Mouse (Mus musculus) lung, postnatal 4 days (tissue): ENCODE measurements around the gene Creb3l2.

Experiments
- DNase-seq, 2 experiments: peaks; one replicate each; pipeline ENCODE4 v3.0.0; 2021

Gene Creb3l2

DNA sequence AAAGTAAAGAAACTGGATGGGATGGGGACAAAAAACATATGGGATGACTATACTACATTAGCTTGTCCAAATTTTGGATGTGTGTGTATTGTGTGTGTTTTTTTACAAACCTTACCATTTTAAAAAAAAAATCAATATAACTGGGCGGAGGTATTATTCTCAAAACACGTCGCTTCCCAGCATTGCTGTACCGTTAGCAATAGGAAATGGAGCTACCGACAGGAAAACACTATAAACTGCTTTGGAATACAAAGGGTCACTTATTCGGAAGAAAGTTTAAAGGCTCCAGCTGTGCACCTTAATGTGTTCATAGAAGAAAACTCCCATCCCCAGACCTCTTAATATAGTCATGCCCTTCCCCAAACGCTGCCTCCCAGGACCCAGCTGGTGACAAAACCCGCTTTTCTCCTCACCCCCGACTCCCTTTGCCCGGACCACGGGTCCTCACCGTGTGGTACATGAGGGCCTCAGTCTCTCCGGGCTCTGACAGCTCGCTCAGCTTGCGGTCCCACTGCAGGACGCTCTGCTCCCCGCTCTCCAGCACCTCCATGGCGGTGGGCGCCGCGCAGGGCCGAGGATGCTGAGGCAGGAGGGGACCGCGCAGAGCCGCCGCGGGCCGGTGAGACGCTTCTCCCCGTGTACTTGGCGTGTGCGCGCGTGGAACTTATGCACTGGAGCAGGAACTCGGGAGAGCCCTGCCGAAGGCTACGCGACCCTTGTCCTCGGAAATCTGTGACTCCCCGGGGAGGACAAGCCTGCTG lies 515 bp downstream of the Creb3l2 start:
- DNase-seq, result peak in 1 of 2 experiments; percentile 58

DNA sequence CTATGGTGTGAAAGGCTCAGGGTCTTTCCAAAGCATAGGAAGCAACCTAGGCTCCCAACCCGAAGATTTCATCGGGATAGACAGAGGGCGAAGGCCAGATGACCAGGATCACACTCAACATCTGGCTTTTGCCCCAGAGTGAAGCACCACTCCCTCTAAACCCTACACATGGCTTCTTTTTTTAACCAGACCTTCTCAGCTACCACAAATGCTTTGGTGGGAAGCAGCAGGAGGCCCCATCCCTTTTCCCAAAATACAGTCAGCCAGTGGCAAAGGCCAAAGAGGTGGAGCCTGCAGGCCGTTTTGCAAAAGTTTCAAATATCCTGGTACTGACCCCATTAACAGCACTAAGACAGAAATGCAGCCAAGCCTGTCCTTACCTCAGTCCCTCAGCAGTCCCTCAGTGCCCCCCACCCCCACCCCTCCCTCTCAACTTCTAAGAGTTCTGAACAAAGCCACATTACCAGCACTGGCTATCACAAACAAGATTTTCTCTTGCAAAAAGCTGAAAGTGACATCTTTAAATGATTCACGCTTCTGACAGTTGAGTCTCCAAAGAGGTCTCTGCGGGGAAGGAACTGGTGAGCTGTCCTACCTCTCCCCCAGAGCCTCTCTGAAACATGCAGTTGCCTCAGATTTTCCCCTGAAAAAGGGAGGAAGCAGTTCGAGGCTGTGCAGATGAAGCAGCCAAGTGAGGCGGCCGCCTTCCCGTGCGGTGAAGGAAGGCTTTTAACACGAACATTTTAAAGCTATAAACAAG lies 1.3 kb downstream of the Creb3l2 start:
- peak in 1 of 2 experiments; percentile 45 for DNase-seq

- peak in 1 of 2 experiments; percentile 40 for DNase-seq
Observed at GRCm38 (mm10) chr6:37439676-37440490, 2.1 kb downstream of the Creb3l2 start.

DNA sequence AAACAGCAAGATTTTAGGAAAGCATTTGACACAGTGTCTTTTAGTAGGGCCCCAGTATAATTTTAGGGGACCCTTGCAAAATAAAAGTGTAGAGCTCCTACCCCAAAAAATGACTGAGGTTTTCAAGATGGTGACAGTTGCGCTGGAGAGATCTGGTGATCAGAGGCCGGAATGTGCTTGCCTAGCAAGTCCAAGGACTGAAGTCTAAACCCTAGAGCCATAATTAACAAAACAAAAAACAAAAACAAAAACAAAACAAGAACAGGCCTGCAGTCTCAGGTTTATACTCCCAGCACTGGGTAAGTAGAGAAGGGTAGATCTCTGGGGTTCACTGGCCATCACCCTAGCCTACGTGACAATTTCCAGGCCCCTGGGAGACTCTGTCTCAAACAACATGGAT lies 3.4 kb downstream of the Creb3l2 start:
- DNase-seq, result no peak

GRCm38 (mm10) chr6:37437086-37437485 lies 4.9 kb downstream of the Creb3l2 start:
- DNase-seq, result no peak

DNA sequence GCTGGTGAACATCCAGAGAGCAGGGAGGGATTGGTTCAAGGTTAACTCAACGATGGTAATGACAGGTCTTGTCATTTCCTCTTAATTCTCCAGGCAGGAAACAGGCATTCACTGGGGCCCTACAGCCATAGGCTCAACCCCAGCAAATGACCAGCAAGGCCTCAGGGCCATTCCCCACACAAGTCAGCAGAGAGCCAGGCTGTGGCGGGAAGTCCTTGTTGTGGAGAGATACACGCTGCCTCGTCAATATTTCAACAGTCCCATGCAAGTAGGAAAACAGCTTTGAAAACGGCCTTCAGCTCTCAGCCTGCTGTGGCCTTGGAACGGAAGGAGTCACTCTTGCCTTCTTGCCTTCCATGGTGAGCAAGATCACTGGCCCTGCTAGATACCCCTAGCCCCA lies 6.6 kb downstream of the Creb3l2 start:
- no peak for DNase-seq

DNA sequence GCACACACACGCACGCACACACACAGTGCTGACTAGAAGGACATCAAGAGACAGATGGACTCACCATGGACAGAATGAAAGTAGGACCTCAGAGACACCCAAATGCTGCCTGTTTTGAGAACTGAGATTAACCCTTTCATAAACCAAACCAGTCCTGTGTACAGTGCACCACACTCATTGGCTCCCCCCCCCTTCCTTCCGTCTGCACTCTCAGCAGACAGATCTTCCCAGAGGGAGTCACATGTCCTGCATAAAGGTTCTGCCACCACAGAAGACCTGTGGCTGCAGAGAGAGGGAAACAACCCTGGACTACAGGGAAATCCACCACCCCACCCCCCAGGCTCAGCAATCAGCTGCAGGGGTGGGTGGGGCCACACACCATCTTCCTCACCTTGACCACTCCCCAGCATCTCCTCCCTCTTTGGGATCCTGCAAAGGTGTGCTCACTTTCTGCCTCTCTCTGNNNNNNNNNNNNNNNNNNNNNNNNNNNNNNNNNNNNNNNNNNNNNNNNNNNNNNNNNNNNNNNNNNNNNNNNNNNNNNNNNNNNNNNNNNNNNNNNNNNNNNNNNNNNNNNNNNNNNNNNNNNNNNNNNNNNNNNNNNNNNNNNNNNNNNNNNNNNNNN lies 12.0 kb downstream of the Creb3l2 start:
- DNase-seq, result no peak

DNA sequence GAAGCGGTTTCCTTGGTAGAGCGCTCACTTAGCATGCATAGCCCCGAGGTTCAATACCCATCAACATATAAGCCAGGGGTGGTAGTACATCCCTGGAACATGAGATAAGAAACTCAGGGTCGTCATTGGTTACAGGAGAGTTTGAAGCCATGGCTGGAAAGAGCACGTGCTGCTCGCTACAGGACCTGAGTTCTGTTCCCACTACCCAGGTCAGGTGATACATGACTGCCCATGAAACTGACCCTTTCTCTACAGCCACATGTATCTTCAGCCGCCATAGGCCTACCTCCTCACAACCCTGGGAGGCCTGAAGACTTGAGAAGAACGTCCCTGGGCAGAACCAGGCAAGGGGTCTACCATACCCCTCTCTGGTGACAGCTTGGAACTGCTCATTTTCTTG lies 13.0 kb downstream of the Creb3l2 start:
- no peak for DNase-seq

DNA sequence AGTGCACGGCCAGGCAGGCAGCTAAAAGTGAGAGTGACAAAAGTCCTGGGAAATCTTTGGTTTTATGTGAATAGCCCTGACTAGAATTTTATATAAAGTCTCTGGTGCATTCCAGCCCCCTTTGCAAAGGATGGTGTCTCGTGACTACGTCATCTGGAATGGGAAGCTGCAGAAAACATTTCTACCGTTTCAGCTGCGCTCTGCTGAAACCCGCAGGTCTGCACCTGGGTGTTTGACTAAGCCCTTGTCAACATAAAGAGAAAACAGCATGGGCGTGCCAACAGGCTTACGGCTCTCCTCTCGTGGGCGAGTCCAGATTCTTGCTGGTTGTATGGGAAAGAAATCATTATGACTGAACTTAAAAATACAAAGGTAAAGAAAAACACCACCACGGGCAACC lies 13.9 kb downstream of the Creb3l2 start:
- peak in 1 of 2 experiments; percentile 43 for DNase-seq

DNA sequence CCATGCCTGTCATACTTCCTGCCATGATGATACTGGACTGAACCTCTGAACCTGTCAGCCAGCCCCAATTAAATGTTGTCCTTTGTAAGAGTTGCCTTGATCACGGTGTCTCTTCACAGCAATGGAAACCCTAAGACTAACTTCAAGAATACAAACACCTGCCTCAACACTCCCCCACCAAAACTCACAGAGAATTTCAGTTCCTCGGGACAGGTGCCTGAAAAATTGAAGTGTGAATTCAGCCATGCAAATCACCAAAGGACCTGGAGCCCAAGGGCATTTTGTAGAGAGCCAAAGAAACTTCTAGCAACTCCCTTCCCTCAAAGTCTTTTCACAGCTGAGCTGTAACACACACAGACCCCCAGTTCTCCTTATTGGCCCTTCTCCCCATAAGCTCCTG lies 15.3 kb downstream of the Creb3l2 start:
- no peak for DNase-seq

DNA sequence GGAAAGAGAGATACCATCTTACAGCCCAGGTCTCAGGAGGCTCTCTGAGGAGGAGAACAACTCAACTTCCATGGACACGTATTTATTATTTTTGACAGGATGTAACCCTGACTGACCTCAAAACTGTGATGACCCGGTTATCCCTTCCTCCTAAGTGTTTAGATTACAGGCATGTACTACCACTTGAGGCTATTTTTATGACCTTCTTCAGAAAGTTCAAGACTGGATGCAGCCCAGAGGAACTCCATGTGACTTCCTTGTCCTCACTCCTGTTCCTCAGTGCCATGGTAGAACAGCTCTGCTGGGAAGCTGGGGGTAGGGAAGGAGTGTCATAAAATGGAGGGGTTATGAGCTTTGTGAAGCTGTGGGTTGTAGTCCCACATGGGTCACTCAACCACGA lies 16.1 kb downstream of the Creb3l2 start:
- DNase-seq, result no peak

DNA sequence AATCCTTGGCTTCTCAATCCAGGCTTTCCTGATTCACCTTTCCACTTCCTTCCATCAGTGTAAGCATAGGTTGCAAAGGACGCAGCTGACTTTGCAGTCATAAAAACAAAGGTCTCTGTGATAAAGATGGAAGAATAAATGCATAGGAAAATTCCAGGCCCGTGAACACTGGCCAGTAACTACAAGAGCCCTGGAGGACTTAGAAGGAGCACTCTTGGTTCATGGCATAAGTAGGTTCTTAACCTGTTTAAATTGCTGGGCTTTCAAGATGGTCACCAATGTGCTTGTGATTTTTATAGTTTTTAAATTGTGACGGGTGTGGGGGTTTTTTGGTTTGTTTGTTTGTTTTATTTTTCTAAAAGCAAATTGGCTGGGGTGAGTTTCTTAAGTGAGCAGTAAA lies 16.9 kb downstream of the Creb3l2 start:
- no peak for DNase-seq

DNA sequence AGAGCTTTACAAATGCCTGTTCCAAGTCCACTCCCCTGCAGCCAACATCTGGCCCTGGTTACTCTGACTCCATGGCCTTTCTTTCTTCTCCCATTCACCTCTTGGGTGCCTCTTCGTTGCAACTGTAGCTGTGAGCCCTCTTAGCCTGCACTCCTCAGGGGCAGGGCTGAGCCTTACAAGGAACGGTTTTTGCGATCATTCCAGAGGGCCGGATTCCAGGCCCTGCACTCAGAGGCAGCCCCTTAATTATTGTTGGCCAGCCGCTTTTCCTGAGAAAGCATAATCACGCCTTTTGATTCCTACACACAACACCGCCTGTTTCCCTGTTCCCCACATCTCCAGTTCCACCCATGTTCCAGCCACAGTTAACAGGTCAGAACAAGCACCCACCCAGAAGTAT lies 17.6 kb downstream of the Creb3l2 start:
- peak; percentile 40 to 70 for DNase-seq

- peak; percentile 51 to 84 for DNase-seq
Observed at GRCm38 (mm10) chr6:37423386-37423785, 18.6 kb downstream of the Creb3l2 start.

- no peak for DNase-seq
Observed at GRCm38 (mm10) chr6:37421124-37421523, 20.8 kb downstream of the Creb3l2 start.

- DNase-seq, result peak in 1 of 2 experiments; percentile 49
Observed at GRCm38 (mm10) chr6:37419445-37419941, 22.5 kb downstream of the Creb3l2 start.

GRCm38 (mm10) chr6:37418931-37419330 lies 23.0 kb downstream of the Creb3l2 start:
- DNase-seq, result no peak

- no peak for DNase-seq
Observed at GRCm38 (mm10) chr6:37416743-37417142, 25.2 kb downstream of the Creb3l2 start.

- DNase-seq, result no peak
Observed at GRCm38 (mm10) chr6:37415505-37415904, 26.4 kb downstream of the Creb3l2 start.

DNA sequence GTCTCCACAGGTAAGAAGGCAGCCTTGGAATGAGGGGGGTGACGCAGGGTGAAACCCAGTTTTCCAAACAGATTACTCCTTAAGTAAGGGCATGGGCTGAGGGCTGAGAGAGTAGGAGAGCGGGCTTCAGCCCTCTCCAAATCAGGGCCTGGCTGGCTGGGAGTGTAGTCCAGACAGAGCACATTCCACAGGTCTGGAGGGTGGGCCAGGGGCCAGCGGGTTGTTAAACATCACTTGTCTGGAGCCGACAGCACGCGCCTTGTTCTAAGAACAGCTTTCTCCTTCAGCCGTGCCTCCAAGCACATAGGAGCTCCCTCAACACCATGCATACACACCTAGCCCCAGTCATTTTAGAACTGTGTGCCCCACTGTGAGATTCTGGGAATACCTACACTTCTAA lies 26.9 kb downstream of the Creb3l2 start:
- DNase-seq, result peak; percentile 80 to 93

GRCm38 (mm10) chr6:37414576-37414975 lies 27.4 kb downstream of the Creb3l2 start:
- no peak for DNase-seq

GRCm38 (mm10) chr6:37411696-37412095 lies 30.2 kb downstream of the Creb3l2 start:
- DNase-seq, result no peak

DNA sequence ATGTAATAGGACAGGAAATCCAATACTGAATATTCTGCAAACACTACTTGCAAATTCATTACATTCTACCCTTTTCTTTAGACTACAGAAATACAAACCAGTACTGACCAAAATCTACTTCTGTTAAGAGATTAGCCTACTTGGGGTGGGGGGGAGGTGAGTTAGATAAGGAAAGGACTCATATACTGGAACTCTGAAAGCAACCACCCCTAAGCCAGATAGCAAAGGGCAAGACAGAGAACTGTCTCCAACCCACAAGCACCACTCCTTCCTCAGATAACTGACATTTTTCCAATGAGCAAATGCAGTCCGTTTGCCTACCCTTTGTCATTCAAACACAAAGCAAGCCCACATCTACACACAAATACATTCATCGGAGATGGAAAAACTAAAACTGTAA lies 32.1 kb downstream of the Creb3l2 start:
- DNase-seq, result no peak
